Mouse (Mus musculus) Patski (cell line): ENCODE measurements at regions not wholly inside any gene's neighbourhood (a gene's known extent, or its start where the extent isn't known, plus 50 kb on each side); places are given as distances from the start of the nearest gene placed in this dataset.

ENCODE experiments used
- ATAC-seq: fragments of 100-300 bp; one replicate; pipeline ENCODE4 v1.8.0; 2021
- CTCF ChIA-PET: fragments of 350-600 bp; sonication (Branson Sonifier 250); formaldehyde crosslinking; loops from one replicate; lab custom pipeline; 2022; ENCODE audit warnings: inconsistent platforms; lab: Charles Lee
- POLR2A ChIA-PET: fragments of 350-600 bp; sonication (Branson Sonifier 250); formaldehyde crosslinking; loops from one replicate; lab custom pipeline; 2022; ENCODE audit warnings: antibody characterized with exemption, inconsistent platforms; lab: Charles Lee
- DNase-seq: peaks from one replicate; pipeline ENCODE4 v3.0.0-alpha.2; 2011; ENCODE audit warnings: low read depth, low spot score
- H3K27me3 ChIP-seq: fragments of 371-371 bp; one replicate; pipeline ENCODE4 v1.5.1; 2021
- CTCF ChIP-seq: fragments of 100-300 bp; IDR thresholded peaks from one replicate; pipeline ENCODE4 v1.5.1; 2021
- in situ Hi-C: fragments of 300-500 bp; cut with MboI; formaldehyde crosslinking; loops from 3 replicates; pipeline ENCODE4 v1.11.1; 2018; ENCODE audit warnings: low pct_unique_long_range_greater_than_20kb, mixed read lengths

DNA sequence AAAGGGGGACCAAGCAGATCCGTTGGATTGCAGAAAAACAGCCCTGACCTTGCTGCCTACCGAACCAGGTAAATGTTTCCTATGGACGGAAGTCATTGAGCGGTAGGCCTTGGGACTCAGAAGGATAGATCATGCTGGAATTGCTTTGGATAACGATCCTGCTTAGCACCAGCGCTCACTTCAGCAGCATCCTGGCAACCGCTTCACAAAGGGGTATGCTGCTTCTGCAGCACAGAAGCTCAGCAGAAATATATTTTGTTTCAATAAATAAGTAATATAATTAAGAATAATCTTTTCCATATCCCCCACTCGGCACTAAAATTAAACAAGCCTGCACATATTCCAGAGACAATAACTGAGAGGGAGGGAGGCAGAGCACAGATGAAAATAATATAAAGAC, 296.0 kb downstream of the Meis1 start:
- TF ChIP-seq CTCF, result no peak
- DNase-seq (no peak), ATAC-seq (no peak)
- in situ Hi-C loops, result no loop called here
- no peaks in the 10 kb centered on the region for H3K27me3 ChIP-seq
- ChIA-PET CTCF (no interaction called here), POLR2A (no interaction called here)

DNA sequence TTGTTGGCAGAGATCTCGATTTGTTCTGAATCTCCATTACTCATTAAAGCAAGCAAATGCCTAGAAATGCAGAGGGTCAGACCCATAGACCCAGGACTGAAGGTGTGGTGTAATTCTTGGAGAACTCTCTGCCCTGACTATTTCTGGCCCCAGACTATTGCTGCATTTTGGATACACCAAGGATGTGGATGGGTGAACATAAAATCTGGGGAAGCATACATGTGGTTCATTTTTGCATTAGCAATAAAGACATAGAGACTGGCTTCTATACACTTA, 303.0 kb downstream of the Meis1 start:
- no peaks in the 10 kb centered on the region for H3K27me3 ChIP-seq
- DNase-seq (no peak), ATAC-seq (no peak)
- in situ Hi-C loops, result no loop called here
- ChIA-PET CTCF (no interaction called here), POLR2A (no interaction called here)
- no peak for TF ChIP-seq CTCF

DNA sequence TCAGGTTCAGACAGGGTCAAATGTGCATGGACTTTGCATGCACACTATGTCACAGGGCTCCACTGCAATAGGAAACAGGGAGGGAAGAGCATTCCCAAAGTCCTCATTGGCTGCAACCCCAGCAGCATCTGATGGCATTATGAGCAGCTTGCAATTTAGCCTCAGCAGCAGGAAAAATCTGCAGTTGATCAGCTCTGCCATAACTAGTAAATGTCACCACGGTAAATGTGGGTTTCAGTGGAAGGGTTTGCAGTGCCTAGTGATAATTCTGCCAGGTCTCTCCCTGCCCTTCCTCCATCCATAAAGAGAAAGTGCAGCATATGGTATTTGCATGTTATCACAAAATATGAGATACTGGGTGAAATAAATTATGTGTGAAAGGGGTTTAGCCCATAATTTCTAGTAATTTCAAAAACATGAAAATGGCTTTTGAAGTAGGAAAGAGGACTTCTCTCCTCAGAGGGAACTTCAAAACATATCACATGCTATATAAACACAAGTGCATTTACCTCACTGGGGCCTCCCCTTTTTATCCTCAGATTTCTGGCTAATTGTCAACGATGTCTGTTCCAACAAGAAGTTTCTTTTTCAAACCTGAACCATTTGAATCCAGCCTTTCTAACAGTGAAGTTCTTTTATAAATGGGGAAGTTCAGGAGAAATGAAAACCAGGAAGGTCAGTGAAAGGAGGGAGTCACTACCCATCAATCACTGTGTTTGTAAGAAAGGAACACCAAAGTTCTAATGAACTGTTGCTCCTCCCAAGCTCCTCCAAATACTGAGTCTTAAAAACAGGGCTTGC, 303.5 kb downstream of the Meis1 start:
- TF ChIP-seq CTCF, result no peak
- in situ Hi-C loops, result no loop called here
- CTCF ChIA-PET, result no interaction called here
- ATAC-seq (no peak), DNase-seq (no peak)
- H3K27me3 ChIP-seq, result no peaks in the 10 kb centered on the region
- POLR2A ChIA-PET, result no interaction called here

DNA sequence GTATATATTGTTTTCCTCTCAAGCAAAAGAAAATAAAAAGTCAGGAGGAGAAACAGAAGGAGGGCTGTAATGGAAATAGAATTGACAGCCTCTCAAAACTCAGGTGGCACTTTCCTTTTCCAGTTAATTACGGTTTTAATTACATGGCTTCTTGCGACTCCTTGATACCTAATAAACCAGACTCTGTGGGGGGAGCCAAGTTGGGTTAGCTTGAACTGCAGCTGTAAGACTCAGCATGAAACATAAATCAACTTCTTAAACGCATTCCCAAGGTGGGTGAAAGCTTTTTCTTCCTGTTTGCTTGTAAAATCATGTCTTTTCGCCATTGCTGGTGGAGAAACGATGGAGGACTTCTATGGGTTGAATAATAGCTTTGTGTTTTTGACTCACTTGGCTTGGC, 304.4 kb downstream of the Meis1 start:
- ATAC-seq (no peak), DNase-seq (no peak)
- ChIA-PET CTCF (no interaction called here), POLR2A (no interaction called here)
- no peak for TF ChIP-seq CTCF
- in situ Hi-C loops, result no loop called here
- no peaks in the 10 kb centered on the region for H3K27me3 ChIP-seq

DNA sequence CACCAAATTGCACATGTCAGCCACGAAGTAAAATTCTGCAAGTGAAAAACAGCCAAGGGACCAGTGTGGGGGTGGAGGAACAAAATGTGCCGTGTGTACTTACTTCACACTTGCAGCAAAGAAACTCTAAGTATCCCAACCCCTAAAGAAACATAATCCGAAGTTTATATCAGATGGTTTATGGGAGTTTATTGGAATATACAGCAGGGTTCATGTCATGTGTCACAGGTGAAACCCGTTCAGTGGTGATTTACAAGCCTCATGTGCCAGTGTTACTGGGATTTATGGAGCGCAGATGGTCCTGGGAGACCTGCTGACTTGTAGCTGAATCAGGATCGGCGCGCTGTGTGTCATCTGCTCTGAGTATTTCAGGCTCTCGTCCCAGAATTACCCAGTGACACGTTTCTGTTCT, 306.1 kb downstream of the Meis1 start:
- no peak for DNase-seq
- ChIA-PET POLR2A (no interaction called here), CTCF (no interaction called here)
- no peak for TF ChIP-seq CTCF
- H3K27me3 ChIP-seq, result no peaks in the 10 kb centered on the region
- in situ Hi-C loops, result no loop called here
- no peak for ATAC-seq

DNA sequence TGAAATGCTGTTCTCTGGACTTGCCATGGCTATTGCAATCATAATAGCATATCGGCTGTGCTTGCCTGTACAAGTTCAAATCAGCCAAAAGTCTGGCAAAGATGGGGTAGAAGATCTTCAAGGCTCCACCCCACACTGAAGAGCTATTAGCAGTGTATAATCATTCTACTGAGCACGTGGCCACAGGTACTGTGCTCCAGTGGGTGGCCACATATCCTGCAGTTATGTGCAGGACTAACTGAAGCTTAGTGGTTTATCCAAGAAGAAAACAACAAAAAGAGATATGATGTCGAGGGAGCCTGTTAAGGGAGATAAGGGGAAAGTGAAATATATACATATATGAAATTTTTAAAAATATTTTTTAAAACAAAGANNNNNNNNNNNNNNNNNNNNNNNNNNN, 309.2 kb downstream of the Meis1 start:
- H3K27me3 ChIP-seq, result no peaks in the 10 kb centered on the region
- in situ Hi-C loops, result no loop called here
- no peak for DNase-seq
- TF ChIP-seq CTCF, result no peak
- ChIA-PET POLR2A (no interaction called here), CTCF (no interaction called here)
- no peak for ATAC-seq

DNA sequence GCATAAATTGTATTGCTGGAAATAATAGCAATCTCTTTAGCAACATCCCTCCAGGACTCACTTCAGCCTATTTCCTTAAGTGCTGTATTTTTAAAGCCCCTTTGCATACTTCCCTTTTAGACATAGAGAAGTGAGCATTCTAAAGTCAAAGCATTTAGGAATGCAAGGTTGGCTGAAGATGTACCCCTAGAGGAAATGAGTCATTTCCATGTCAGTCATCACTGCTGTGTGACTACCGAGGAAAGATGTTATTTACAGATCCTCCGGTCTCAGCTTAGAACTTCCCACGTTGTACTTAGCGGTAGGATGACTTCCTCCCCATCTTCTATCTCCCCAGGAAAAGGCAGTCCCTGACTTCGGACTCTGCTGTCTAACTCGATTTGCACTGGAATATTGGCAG, 337.2 kb downstream of the Meis1 start:
- ChIA-PET POLR2A (no interaction called here), CTCF (no interaction called here)
- ATAC-seq (no peak), DNase-seq (no peak)
- no peak for TF ChIP-seq CTCF
- in situ Hi-C loops, result no loop called here
- H3K27me3 ChIP-seq, result no peaks in the 10 kb centered on the region

- no peak for DNase-seq
- TF ChIP-seq CTCF, result no peak
- H3K27me3 ChIP-seq, result no peaks in the 10 kb centered on the region
- ATAC-seq, result no peak
- ChIA-PET POLR2A (no interaction called here), CTCF (no interaction called here)
- in situ Hi-C loops, result no loop called here
Observed at GRCm38 (mm10) chr11:18676876-18677275, 341.9 kb downstream of the Meis1 start.

- no peaks in the 10 kb centered on the region for H3K27me3 ChIP-seq
- in situ Hi-C loops, result no loop called here
- no peak for DNase-seq
- CTCF ChIA-PET, result no interaction called here
- POLR2A ChIA-PET, result no interaction called here
- no peak for TF ChIP-seq CTCF
- ATAC-seq, result no peak
Observed at GRCm38 (mm10) chr11:18670967-18671366, 347.8 kb downstream of the Meis1 start.

GRCm38 (mm10) chr11:18669322-18669721, 349.5 kb downstream of the Meis1 start:
- H3K27me3 ChIP-seq, result no peaks in the 10 kb centered on the region
- ATAC-seq (no peak), DNase-seq (no peak)
- in situ Hi-C loops, result no loop called here
- ChIA-PET POLR2A (interaction anchor here (0.7 kb wide), 1 partner anchor 745 kb away, joined by 3 read pairs; no protein-coding TSS in a partner anchor), CTCF (interaction anchor here (1.1 kb wide), 1 partner anchor 15 kb away, joined by 3 read pairs; no protein-coding TSS in a partner anchor)
- no peak for TF ChIP-seq CTCF

DNA sequence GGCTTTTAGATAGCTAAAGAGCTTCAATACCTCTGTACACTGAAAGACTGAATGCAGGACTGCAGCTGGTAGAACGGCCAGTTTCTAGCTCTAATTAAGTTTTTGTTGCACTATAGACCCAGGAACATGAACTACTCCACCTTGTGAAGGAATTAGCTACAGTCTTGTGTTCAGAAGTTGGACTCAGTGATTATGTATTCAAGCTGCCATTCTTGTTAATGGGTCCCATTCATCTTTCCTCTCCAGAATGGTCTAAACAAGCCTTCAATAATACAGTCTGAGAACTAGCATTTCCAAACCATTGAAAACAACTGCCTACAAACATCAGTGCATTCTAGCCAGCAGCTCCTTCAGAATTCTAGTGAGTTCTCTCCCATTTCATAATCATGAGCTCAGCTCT, 362.4 kb downstream of the Meis1 start:
- TF ChIP-seq CTCF, result no peak
- CTCF ChIA-PET, result no interaction called here
- ATAC-seq (no peak), DNase-seq (no peak)
- H3K27me3 ChIP-seq, result no peaks in the 10 kb centered on the region
- in situ Hi-C loops, result no loop called here
- POLR2A ChIA-PET, result no interaction called here
